Mouse (Mus musculus): ENCODE results near the gene Gm45713.
"Not testable (repeated sequence)": the region's sequence is repeated elsewhere in the genome, so short reads cannot be mapped to it uniquely, and the experiment has no call there.

Gene Gm45713

DNA sequence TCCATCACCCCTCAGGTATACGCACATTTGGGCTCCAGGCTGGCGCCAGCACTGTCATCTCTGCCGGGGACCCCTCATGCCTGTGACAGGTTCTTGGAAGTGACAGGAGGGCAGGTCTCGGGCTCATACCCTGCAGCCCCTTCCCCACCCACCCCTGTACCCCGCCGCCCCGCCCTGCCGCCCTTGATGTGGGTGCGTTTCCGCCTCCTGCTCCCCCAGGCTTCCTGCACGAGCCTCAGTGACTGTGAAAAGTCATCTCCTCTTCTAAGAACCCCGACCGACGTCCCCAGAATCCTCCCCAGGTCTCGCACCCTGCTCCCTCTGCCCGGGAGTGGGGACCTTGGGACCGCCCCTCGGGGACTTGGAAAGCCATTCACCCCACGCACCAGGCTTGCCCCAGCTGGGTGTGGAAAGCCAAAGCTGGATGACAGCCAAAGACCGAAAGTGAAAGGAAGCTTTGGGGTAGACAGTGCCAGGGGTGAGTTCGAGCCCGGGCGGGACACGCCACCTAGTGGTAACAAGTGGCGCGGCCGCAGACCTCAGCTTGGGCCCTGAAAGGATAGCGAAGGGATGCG lies at the start of gene Gm45713, which contains the start of gene Flt3l:
TSS of gene Gm45713 (minus strand) at position 239 of the 575 bp plus-strand sequence.
TSS of gene Flt3l (minus strand) at position 440 of the 575 bp plus-strand sequence.
- in situ Hi-C loops (cut with MboI, MseI): no loop called here

- in situ Hi-C loops (cut with MboI, MseI): no loop called here
Observed at GRCm38 (mm10) chr7:45183672-45184071, 47.6 kb upstream of the Gm45713 start.

DNA sequence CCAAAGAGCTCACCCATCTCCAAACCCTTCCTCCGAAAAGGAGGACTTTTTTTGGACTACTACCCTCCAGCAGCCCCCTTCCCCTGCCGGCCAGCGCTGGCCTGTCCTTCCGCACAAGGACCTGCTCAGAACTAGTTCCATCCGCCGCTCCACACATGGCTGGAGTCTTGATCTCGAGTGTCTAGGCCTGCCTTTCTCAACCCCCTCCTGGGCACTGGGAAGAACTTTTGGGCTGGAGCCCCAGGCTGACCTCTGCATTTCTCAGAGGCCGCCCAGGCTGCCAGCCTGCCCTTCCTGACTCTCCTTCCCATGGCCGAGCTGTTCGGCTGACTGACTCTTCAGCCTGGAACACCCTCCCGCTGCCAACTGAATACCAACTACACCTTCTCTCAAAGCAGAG lies 46.6 kb upstream of the Gm45713 start:
- in situ Hi-C loops (cut with MboI, MseI): no loop called here

- in situ Hi-C loops (cut with MboI, MseI): no loop called here
Observed at GRCm38 (mm10) chr7:45182199-45182601, 46.2 kb upstream of the Gm45713 start.

- in situ Hi-C loops (cut with MboI, MseI): no loop called here
Observed at GRCm38 (mm10) chr7:45181540-45181939, 45.5 kb upstream of the Gm45713 start.

DNA sequence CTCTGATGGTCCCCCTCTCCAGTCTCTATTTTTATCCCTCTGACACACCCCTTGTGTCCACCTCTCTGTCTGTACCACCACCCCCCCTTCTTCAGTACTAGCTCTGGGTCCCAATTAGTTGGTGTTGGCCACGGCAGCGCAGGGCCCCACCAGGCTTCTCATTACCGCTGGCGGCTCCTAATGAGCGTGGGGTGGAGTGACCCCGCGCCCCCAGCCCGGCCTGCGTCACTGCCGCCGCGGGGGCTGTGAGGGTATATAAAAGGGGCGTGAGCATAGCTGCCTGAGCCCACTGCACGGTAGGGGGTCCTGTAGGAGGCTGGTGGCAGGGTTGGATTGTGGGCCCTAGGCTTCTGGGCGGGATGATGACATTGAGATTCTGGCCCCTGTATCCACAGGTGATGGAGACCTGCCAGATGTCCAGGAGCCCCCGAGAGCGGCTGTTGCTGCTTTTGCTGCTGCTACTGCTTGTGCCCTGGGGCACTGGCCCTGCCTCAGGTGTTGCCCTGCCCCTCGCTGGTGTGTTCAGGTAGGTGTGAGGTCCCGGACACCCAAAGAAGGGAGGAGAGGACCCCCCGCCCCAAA lies 45.0 kb upstream of the Gm45713 start, which contains the start of gene Pth2:
TSS of gene Pth2 (plus strand) at position 100 of the 582 bp plus-strand sequence.
- in situ Hi-C loops (cut with MboI, MseI): no loop called here

- in situ Hi-C loops (cut with MboI, MseI): no loop called here
Observed at GRCm38 (mm10) chr7:45179469-45179868, 43.4 kb upstream of the Gm45713 start, which contains the start of gene Gfy. Gene Gfy, minus strand, starts transcription at chr7:45179569.

DNA sequence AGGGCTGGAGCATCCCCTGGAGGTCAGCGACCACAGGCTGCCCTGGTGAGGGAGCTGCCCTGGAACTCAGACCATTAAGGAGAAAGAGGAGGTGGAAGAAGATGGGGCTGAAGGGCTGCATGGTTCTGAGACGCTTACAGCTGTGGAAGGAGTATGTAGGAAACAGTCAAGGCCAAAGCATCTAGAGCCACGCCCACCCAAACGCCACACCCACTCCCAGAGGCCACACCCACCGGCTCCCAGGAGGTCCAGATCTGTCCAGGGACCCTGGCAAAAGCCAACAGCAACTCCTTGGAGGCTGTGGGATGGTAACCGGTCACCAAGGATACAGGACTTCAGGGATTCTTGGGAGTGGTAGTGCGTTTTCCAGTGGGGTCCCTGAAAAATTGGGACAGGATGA lies 42.5 kb upstream of the Gm45713 start:
- in situ Hi-C loops (cut with MboI, MseI): no loop called here

DNA sequence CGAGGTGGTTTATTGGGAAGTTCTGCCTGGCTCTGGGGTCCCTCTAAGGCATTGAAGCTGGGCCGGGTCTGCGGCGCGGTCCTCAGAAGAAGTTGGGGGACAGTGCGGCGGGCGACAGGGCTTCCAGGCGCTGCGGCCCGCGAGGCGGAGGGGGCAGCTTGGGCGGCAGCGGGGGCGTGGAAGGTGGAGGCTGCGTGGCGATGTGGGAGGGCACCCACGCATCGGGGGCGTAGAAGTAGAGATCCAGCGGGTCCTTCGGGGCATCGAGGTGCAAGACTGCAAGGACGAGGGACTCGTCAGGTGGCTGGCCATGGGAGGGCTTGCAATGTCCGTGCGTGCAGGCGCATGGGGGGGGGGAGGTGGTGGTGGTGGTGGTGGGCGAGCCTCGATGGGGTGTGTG lies 40.3 kb upstream of the Gm45713 start:
- in situ Hi-C loops (cut with MboI, MseI): no loop called here

- in situ Hi-C loops (cut with MboI, MseI): no loop called here
Observed at GRCm38 (mm10) chr7:45175929-45176328, 39.9 kb upstream of the Gm45713 start.

DNA sequence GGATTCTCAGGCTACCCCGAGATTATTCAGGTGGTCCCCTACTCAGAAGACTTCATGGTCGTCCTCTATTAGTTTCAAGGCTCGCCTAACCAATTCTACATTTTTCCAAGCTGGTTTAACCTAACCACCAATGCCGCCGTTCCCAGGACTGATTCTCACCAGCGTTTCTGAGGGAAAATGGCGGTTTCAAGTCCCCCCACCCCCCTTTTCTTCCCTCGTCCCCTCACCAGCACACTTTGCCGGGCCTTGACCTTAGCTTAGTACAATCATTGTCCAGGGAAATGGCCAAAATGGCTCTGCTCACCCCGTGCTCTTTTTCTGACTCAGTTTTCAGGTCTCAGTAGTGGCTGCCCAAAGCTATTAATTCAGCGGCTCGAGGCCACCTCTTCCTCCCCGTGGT lies 39.4 kb upstream of the Gm45713 start:
- in situ Hi-C loops (cut with MboI, MseI): no loop called here

- in situ Hi-C loops (cut with MboI, MseI): no loop called here
Observed at GRCm38 (mm10) chr7:45174567-45175280, 38.7 kb upstream of the Gm45713 start.

DNA sequence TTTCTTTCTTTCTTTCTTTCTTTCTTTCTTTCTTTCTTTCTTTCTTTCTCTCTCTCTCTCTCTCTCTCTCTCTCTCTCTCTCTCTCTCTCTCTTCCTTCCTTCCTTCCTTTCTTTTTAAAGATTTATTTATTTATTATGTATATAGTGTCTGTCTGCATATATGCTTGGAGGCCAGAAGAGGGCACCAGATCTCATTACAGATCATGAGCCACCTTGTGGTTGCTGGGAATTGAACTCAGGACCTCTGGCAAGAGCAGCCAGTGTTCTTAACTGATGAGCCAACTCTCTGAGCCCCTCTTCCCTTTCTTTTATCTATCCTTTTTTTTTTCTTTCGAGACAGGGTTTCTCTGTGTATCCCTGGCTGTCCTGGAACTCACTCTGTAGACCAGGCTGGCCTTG lies 37.7 kb upstream of the Gm45713 start:
- in situ Hi-C loops (cut with MboI, MseI): not testable (repeated sequence)

DNA sequence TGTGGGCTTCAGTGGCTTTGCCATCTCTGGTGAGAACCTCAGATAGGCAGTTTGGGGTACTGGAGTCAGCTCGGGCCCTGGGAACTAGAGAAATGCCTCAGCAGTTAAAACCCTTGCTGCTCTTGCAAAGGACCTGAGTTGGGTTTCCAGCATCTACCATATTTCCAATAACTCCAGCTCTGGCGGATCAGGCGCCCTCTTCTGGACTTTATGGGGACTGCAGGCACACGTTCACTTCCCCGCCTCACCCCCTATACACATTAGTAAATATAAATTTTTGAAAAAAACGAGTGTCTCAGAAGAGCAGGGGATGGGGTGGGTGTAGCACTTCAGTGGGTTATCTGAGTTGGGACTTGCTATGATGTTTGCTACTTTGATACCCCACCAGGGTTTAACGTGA lies 36.9 kb upstream of the Gm45713 start:
- in situ Hi-C loops (cut with MboI, MseI): no loop called here

DNA sequence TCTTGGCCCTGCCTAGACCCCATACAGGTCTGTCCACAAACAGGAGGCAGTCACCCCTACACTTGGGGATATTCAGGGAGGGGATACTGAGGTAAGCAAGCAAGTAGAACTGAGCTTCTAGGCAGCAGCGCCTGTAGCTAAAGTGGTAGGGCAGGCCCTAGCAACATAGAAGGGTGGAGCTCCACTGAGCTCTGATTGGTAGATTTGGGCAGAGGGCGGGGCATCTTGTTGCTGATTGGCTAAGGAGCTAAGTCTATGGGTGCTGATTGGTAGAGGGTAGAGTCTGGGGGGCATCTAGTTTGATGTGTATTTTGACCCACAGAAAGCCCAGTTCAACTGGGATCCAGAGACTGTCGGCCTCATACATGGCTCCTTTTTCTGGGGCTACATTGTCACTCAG lies 33.5 kb upstream of the Gm45713 start:
- in situ Hi-C loops (cut with MboI, MseI): no loop called here

DNA sequence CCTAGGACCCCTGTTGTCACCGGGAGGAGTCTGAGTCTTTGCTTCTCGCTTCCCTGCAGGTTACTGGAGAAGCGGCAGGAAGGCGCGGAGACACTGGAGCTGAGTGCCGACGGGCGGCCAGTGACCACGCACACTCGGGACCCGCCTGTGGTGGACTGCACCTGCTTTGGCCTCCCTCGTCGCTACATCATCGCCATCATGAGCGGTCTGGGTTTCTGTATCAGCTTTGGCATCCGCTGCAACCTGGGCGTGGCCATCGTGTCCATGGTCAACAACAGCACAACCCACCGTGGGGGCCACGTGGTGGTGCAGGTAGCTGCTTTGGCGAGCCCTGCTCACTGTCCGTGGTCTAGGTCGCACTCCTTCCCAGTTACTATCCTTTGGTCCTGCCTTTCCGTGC lies 32.6 kb upstream of the Gm45713 start:
- in situ Hi-C loops (cut with MboI, MseI): no loop called here

- in situ Hi-C loops (cut with MboI, MseI): no loop called here
Observed at GRCm38 (mm10) chr7:45167761-45168445, 31.9 kb upstream of the Gm45713 start.

DNA sequence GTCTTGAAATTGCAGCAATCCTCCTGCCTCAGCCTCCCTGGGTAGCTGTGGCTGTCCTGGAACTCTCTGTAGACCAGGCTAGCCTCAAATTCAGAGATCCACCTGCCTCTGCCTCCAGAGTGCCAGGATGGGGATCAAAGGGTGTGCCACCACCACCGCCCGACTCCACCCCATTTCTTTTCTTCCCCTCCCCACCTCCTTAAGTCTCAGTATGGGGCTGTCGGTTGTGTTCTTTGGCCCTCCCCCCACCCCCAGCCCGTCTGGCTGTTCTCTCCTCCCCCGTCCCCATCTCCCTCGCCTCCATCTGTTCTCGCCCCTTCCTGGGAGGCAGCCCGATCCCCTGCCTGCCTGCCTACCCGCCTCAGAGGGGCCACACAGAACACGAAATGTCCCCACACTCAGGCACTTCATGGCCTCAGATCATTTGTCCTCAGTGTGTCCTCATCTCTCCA lies 30.9 kb upstream of the Gm45713 start:
- in situ Hi-C loops (cut with MboI, MseI): no loop called here

- in situ Hi-C loops (cut with MboI, MseI): no loop called here
Observed at GRCm38 (mm10) chr7:45165701-45166100, 29.7 kb upstream of the Gm45713 start.

DNA sequence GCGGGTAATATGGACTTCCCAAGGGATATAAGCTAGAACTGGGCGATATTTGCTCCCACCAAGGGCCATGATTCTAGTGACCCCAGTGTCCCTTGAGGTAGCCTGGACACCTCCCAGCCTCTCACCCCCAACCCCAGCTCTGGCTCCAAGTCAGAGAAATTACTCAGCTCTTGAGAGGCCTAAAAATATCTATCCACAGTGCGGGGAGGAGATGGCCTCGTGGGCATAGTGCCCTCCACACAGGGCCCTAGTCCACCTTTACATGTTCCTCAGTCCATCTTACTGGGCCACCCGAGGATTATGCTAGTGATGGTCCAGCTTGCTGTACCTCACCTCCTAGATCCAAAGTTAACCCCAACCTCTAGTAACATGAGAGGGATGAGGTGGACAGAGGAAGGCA lies 28.8 kb upstream of the Gm45713 start:
- in situ Hi-C loops (cut with MboI, MseI): no loop called here

- in situ Hi-C loops (cut with MboI, MseI): no loop called here
Observed at GRCm38 (mm10) chr7:45163735-45164490, 27.9 kb upstream of the Gm45713 start, which contains the start of gene Slc17a7. Gene Slc17a7, plus strand, starts transcription at chr7:45163949.

All from T-helper 1 cell (primary cell).